Mouse (Mus musculus) limb, embryonic 10.5 days (tissue): Measurements from ENCODE around the gene Rab15. TPM values are rescaled to one million over a fixed set of nuclear protein-coding genes. Genes with fewer than 3 reads are reported as not detected.
A peak's percentile ranks its signal among the peaks of the same experiment; 100 is the strongest.

Experiments used
- DNase-seq: peaks from one replicate; pipeline ENCODE4 v3.0.0-alpha.2; 2017; ENCODE audit warnings: low spot score
- H3K27ac ChIP-seq: fragments of 300-500 bp; sonication (generic); 2 replicates; pipeline ENCODE4 v1.5.1; 2016; ENCODE audit warnings: mild to moderate bottlenecking
- H3K27me3 ChIP-seq: fragments of 300-500 bp; sonication (generic); 2 replicates; pipeline ENCODE4 v1.6.1; 2016; ENCODE audit warnings: low read depth, mild to moderate bottlenecking; ENCODE audit not compliant: poor library complexity, severe bottlenecking
- H3K36me3 ChIP-seq: fragments of 300-500 bp; sonication (generic); 2 replicates; pipeline ENCODE4 v1.6.1; 2016; ENCODE audit warnings: mild to moderate bottlenecking, moderate library complexity
- H3K4me1 ChIP-seq: fragments of 300-500 bp; sonication (generic); 2 replicates; pipeline ENCODE4 v1.6.1; 2016
- H3K4me3 ChIP-seq: fragments of 300-500 bp; sonication (generic); 2 replicates; pipeline ENCODE4 v1.5.1; 2016; ENCODE audit warnings: mild to moderate bottlenecking, moderate library complexity
- H3K9me3 ChIP-seq: fragments of 300-500 bp; sonication (generic); replicated peaks from 2 replicates; pipeline ENCODE4 v1.6.1; 2016; ENCODE audit warnings: mild to moderate bottlenecking
- WGBS: fragments of 180-500 bp; shearing (Covaris S2); methylation state at CpG from one replicate; pipeline ENCODE4 v1.1.7; 2016; 5-methylcytosine and 5-hydroxymethylcytosine counted together
- polyA plus RNA-seq: library from polyadenylated mRNA; unstranded; fragments of >200 nt; fragmentation: Nextera tagmentation; extraction: Ambion mirVana; gene quantifications from 2 replicates; pipeline ENCODE4 v1.2.1, GENCODE M21; 2016

Gene Rab15
- polyA plus RNA-seq, 1 experiment from 2014 or later: 9.0 TPM

- 73% methylated on average over 10 of the region's 10 CpGs for WGBS
- H3K4me3 ChIP-seq: no peak overlapping the region
- H3K27ac ChIP-seq: no peak overlapping the region
- no peak for DNase-seq
- H3K4me1 ChIP-seq: peaks cover 4% of the 10 kb centered on the region; the same call in 1 of the 2 replicates
- no peaks in the 10 kb centered on the region for H3K27me3 ChIP-seq
- no peaks in the 10 kb centered on the region for H3K9me3 ChIP-seq
- no peaks in the 10 kb centered on the region for H3K36me3 ChIP-seq
Observed at GRCm38 (mm10) chr12:76784056-76784619, 38.6 kb downstream of the Rab15 start.

- H3K36me3 ChIP-seq: 0 out of 2 replicates have a peak, but pooled peaks cover 4% of the 10 kb centered on the region
- H3K9me3 ChIP-seq: no peaks in the 10 kb centered on the region
- 77% methylated on average over 12 of the region's 12 CpGs for WGBS
- peaks cover 4% of the 10 kb centered on the region; the same call in 1 of the 2 replicates for H3K4me1 ChIP-seq
- H3K27ac ChIP-seq: no peak overlapping the region
- H3K4me3 ChIP-seq: no peak overlapping the region
- no peaks in the 10 kb centered on the region for H3K27me3 ChIP-seq
- no peak for DNase-seq
Observed at GRCm38 (mm10) chr12:76780639-76781468, 41.9 kb downstream of the Rab15 start.

GRCm38 (mm10) chr12:76779951-76780350 is 42.8 kb downstream of the Rab15 start:
- Histone ChIP-seq H3K36me3 (0 out of 2 replicates have a peak, but pooled peaks cover 4% of the 10 kb centered on the region), H3K27me3 (no peaks in the 10 kb centered on the region), H3K4me1 (peaks cover 7% of the 10 kb centered on the region; the same call in 1 of the 2 replicates), H3K9me3 (no peaks in the 10 kb centered on the region), H3K4me3 (no peak overlapping the region), H3K27ac (no peak overlapping the region)
- WGBS: 88% methylated on average over 5 of the region's 5 CpGs
- DNase-seq: no peak

GRCm38 (mm10) chr12:76778305-76779083 is 44.2 kb downstream of the Rab15 start:
- 0 out of 2 replicates have a peak, but pooled peaks cover 4% of the 10 kb centered on the region for H3K36me3 ChIP-seq
- peaks cover 8% of the 10 kb centered on the region; the same call in 1 of the 2 replicates for H3K4me1 ChIP-seq
- no peaks in the 10 kb centered on the region for H3K27me3 ChIP-seq
- WGBS: 85% methylated on average over 10 of the region's 10 CpGs
- H3K27ac ChIP-seq: no peak overlapping the region
- no peak overlapping the region for H3K4me3 ChIP-seq
- no peak for DNase-seq
- no peaks in the 10 kb centered on the region for H3K9me3 ChIP-seq

GRCm38 (mm10) chr12:76777845-76778244 is 44.9 kb downstream of the Rab15 start:
- 0 out of 2 replicates have a peak, but pooled peaks cover 4% of the 10 kb centered on the region for H3K36me3 ChIP-seq
- H3K27ac ChIP-seq: no peak overlapping the region
- peaks cover 8% of the 10 kb centered on the region; the same call in 1 of the 2 replicates for H3K4me1 ChIP-seq
- no peaks in the 10 kb centered on the region for H3K9me3 ChIP-seq
- no peak overlapping the region for H3K4me3 ChIP-seq
- H3K27me3 ChIP-seq: no peaks in the 10 kb centered on the region
- no peak for DNase-seq

- Histone ChIP-seq H3K27ac (no peak overlapping the region), H3K9me3 (no peaks in the 10 kb centered on the region), H3K36me3 (0 out of 2 replicates have a peak, but pooled peaks cover 4% of the 10 kb centered on the region), H3K27me3 (no peaks in the 10 kb centered on the region), H3K4me3 (no peak overlapping the region), H3K4me1 (peaks cover 8% of the 10 kb centered on the region; the same call in 1 of the 2 replicates)
- DNase-seq: no peak
- WGBS: 94% methylated on average over 5 of the region's 5 CpGs
Observed at GRCm38 (mm10) chr12:76776898-76777297, 45.8 kb downstream of the Rab15 start.

GRCm38 (mm10) chr12:76775132-76775531 is 47.6 kb downstream of the Rab15 start:
- DNase-seq: no peak
- Histone ChIP-seq H3K27me3 (no peaks in the 10 kb centered on the region), H3K36me3 (0 out of 2 replicates have a peak, but pooled peaks cover 4% of the 10 kb centered on the region), H3K9me3 (no peaks in the 10 kb centered on the region), H3K4me1 (0 out of 2 replicates have a peak, but pooled peaks cover 4% of the 10 kb centered on the region), H3K27ac (no peak overlapping the region), H3K4me3 (no peak overlapping the region)
- WGBS: 68% methylated on average over 4 of the region's 4 CpGs

- WGBS: 84% methylated on average over 3 of the region's 3 CpGs
- Histone ChIP-seq H3K36me3 (0 out of 2 replicates have a peak, but pooled peaks cover 4% of the 10 kb centered on the region), H3K4me3 (no peak overlapping the region), H3K27me3 (no peaks in the 10 kb centered on the region), H3K4me1 (0 out of 2 replicates have a peak, but pooled peaks cover 4% of the 10 kb centered on the region), H3K9me3 (no peaks in the 10 kb centered on the region), H3K27ac (no peak overlapping the region)
- DNase-seq: no peak
Observed at GRCm38 (mm10) chr12:76774652-76775051, 48.1 kb downstream of the Rab15 start.

GRCm38 (mm10) chr12:76771540-76771939 is 51.2 kb downstream of the Rab15 start:
- Histone ChIP-seq H3K4me1 (0 out of 2 replicates have a peak, but pooled peaks cover 4% of the 10 kb centered on the region), H3K27ac (no peak overlapping the region), H3K36me3 (no peaks in the 10 kb centered on the region), H3K27me3 (no peaks in the 10 kb centered on the region), H3K9me3 (no peaks in the 10 kb centered on the region), H3K4me3 (no peak overlapping the region)
- no peak for DNase-seq
- WGBS: 92% methylated on average over 5 of the region's 5 CpGs

- Histone ChIP-seq H3K36me3 (no peaks in the 10 kb centered on the region), H3K27me3 (no peaks in the 10 kb centered on the region), H3K4me3 (no peak overlapping the region), H3K9me3 (no peaks in the 10 kb centered on the region), H3K4me1 (peaks cover 9% of the 10 kb centered on the region), H3K27ac (no peak overlapping the region)
- WGBS: 92% methylated on average over 5 of the region's 5 CpGs
- DNase-seq: no peak
Observed at GRCm38 (mm10) chr12:76770841-76771500, 51.7 kb downstream of the Rab15 start.

- no peaks in the 10 kb centered on the region for H3K9me3 ChIP-seq
- H3K27ac ChIP-seq: peak overlapping the region; percentile 89
- peak; percentile 34 for DNase-seq
- no peaks in the 10 kb centered on the region for H3K27me3 ChIP-seq
- no peaks in the 10 kb centered on the region for H3K36me3 ChIP-seq
- peaks cover 10% of the 10 kb centered on the region for H3K4me1 ChIP-seq
- WGBS: 36% methylated on average over 20 of the region's 20 CpGs
- H3K4me3 ChIP-seq: peak overlapping the region; percentile 79
Observed at GRCm38 (mm10) chr12:76765901-76766630, 56.6 kb downstream of the Rab15 start.
